Mouse (Mus musculus): ENCODE measurements around the gene Olfr1441. TPM values are rescaled to one million over a fixed set of nuclear protein-coding genes. Genes with fewer than 3 reads are reported as not detected.
A peak's percentile ranks its signal among the peaks of the same experiment; 100 is the strongest.

The Olfr1441 gene
- total RNA-seq, 2 experiments from 2014 or later = not detected

- peak; percentile 91 for TF ChIP-seq CTCF (conservative IDR thresholded peaks at IDR 0.05)
These were observed 49.0 kb downstream of the Olfr1441 start for GRCm38 (mm10) chr19:12466204-12466603.

GRCm38 (mm10) chr19:12467436-12467835 is 50.2 kb downstream of the Olfr1441 start:
- H3K27ac ChIP-seq = no peak overlapping the region
- peak in 1 of 2 experiments; percentile 36 for DNase-seq (ENCODE audit: low spot score in 2 of 2)
- peak; percentile 74 for TF ChIP-seq CTCF (conservative IDR thresholded peaks at IDR 0.05)
- no peak overlapping the region for H3K4me3 ChIP-seq

More at GRCm38 (mm10) chr19:12466204-12466603, 49.0 kb downstream of the Olfr1441 start:
- Histone ChIP-seq H3K27ac (no peak overlapping the region; the same call in 1 of the 2 replicates), H3K4me3 (no peak overlapping the region)
- peak; percentile 56 to 60 for DNase-seq (ENCODE audit: low spot score in 2 of 2)

GRCm38 (mm10) chr19:12471866-12472265 is 54.6 kb downstream of the Olfr1441 start:
- TF ChIP-seq CTCF (conservative IDR thresholded peaks at IDR 0.05) = no peak
- DNase-seq (ENCODE audit: low spot score in 2 of 2) = no peak
- Histone ChIP-seq H3K27ac (peak overlapping the region; percentile 5; the same call in 1 of the 2 replicates), H3K4me3 (no peak overlapping the region)

DNA sequence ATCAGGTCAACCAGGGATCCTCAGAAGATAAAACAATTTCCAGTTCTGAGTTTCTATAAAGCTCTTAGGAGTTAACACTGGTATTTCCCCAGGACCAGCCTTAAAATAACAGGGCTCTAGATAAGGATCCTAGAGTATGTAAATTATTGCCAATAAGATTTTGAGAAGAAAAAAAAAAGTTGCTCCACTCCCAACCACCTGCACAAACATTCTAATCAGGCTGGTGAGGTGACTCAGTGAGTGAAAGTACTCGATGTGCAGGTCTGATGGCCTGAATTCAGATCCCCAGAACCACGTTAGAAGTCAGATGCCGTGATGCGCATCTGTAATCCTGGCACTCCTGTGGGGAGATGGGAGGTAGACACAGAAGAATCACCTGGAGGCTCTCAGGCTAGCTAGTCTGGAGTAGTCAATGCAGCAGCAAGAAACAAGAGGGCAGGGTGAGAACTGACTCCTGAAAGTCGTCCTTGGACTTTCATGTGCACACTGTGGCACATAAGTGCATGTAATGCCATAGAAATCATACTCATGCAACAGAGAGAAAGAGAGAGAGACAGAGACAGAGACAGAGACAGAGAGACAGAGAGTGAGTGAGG is 55.2 kb downstream of the Olfr1441 start:
- no peak for TF ChIP-seq CTCF (conservative IDR thresholded peaks at IDR 0.05)
- no peak overlapping the region for H3K4me3 ChIP-seq
- DNase-seq (ENCODE audit: low spot score in 2 of 2) = no peak
- 0 out of 2 replicates have a peak overlapping the region, but pooled peaks have one; percentile 36 for H3K27ac ChIP-seq

Other genes with a start within 250 kb of the Olfr1441 start
- not detected for gene Olfr1555-ps1, start 247.3 kb upstream of the Olfr1441 start, total RNA-seq (2021)
- not detected for gene Olfr1431, start 216.8 kb upstream of the Olfr1441 start, total RNA-seq (2021)
- not detected for gene Olfr1432, start 184.8 kb upstream of the Olfr1441 start, total RNA-seq (2021)
- gene Olfr262, start 175.8 kb upstream of the Olfr1441 start, total RNA-seq (2021) = not detected
- gene Olfr235, start 156.4 kb upstream of the Olfr1441 start, total RNA-seq (2021) = not detected
- gene Olfr1434, start 137.6 kb upstream of the Olfr1441 start, total RNA-seq (2021) = not detected
- gene Olfr1436, start 118.3 kb upstream of the Olfr1441 start, total RNA-seq (2021) = not detected
- not detected for gene Olfr1437, start 92.3 kb upstream of the Olfr1441 start, total RNA-seq (2021)
- gene Olfr1438-ps1, start 81.5 kb upstream of the Olfr1441 start, total RNA-seq (2021) = not detected
- not detected for gene Olfr1440, start 30.2 kb upstream of the Olfr1441 start, total RNA-seq (2021)
- gene Pfpl, start 10.5 kb downstream of the Olfr1441 start, total RNA-seq (2021) = not detected
- 1 to 10 TPM; 5.4 to 6.6 TPM for gene Mpeg1, start 43.3 kb downstream of the Olfr1441 start, total RNA-seq (2021)
- gene Dtx4, start 84.0 kb downstream of the Olfr1441 start, total RNA-seq (2021) = 10 to 100 TPM; 32.5 to 35.9 TPM
- gene Fam111a, start 128.3 kb downstream of the Olfr1441 start, total RNA-seq (2021) = 1 to 10 TPM; 1.5 to 2.0 TPM
- gene Gm4952, start 182.5 kb downstream of the Olfr1441 start, total RNA-seq (2021) = not detected
- gene Glyat, start 215.9 kb downstream of the Olfr1441 start, total RNA-seq (2021) = under 1 TPM in 1 of 2 experiments, not detected in 1; 0.20 TPM